Mouse (Mus musculus) neural tube, embryonic 14.5 days (tissue): ENCODE data around the gene Syne3. TPM values are rescaled to one million over a fixed set of nuclear protein-coding genes. Genes with fewer than 3 reads are reported as not detected.

Experiments used
- ATAC-seq: fragments of 200-750 bp; cut with Nextera tagmentation; 2 replicates; pipeline ENCODE4 v1.8.0; 2017; ENCODE audit warnings: low read depth, mild to moderate bottlenecking, moderate TSS enrichment, moderate library complexity
- H3K27ac ChIP-seq: fragments of 300-500 bp; sonication (generic); 2 replicates; pipeline ENCODE4 v1.5.1; 2014; ENCODE audit warnings: low read depth, mild to moderate bottlenecking, control low read depth, low read length, moderate library complexity, mixed read lengths
- H3K27me3 ChIP-seq: fragments of 300-500 bp; sonication (generic); 2 replicates; pipeline ENCODE4 v1.6.1; 2014; ENCODE audit warnings: low read length; ENCODE audit not compliant: control insufficient read depth, insufficient read depth
- H3K36me3 ChIP-seq: fragments of 300-500 bp; sonication (generic); 2 replicates; pipeline ENCODE4 v1.6.1; 2014; ENCODE audit warnings: low read length, mixed read lengths; ENCODE audit not compliant: control insufficient read depth, insufficient read depth
- H3K4me1 ChIP-seq: fragments of 300-500 bp; sonication (generic); 2 replicates; pipeline ENCODE4 v1.6.1; 2014; ENCODE audit warnings: low read length; ENCODE audit not compliant: control insufficient read depth, insufficient read depth
- H3K4me2 ChIP-seq: fragments of 300-500 bp; sonication (generic); 2 replicates; pipeline ENCODE4 v1.6.1; 2014; ENCODE audit warnings: mild to moderate bottlenecking, low read depth, low read length, control low read depth
- H3K4me3 ChIP-seq: fragments of 300-500 bp; sonication (generic); 2 replicates; pipeline ENCODE4 v1.5.1; 2014; ENCODE audit warnings: low read depth, low read length, control low read depth, mixed read lengths
- H3K9ac ChIP-seq: fragments of 300-500 bp; sonication (generic); replicated peaks from 2 replicates; pipeline ENCODE4 v1.6.1; 2014; ENCODE audit warnings: low read depth, mild to moderate bottlenecking, control low read depth, low read length, mixed read lengths
- H3K9me3 ChIP-seq: fragments of 300-500 bp; sonication (generic); 2 replicates; pipeline ENCODE4 v1.6.1; 2016; ENCODE audit warnings: low read length; ENCODE audit not compliant: control insufficient read depth
- WGBS: fragments of 180-500 bp; shearing (Covaris S2); extraction: QIAGEN DNeasy Blood & Tissue Kit; methylation state at CpG from one replicate; pipeline ENCODE4 v1.1.7; 2014; 5-methylcytosine and 5-hydroxymethylcytosine counted together
- polyA plus RNA-seq: library from polyadenylated mRNA; unstranded; fragments of >200 nt; fragmentation: Nextera tagmentation; extraction: Ambion mirVana; gene quantifications from 2 replicates; pipeline ENCODE4 v1.2.1, GENCODE M21; 2014

Gene Syne3
- polyA plus RNA-seq, 1 experiment from 2014 or later = 0.23 TPM

DNA sequence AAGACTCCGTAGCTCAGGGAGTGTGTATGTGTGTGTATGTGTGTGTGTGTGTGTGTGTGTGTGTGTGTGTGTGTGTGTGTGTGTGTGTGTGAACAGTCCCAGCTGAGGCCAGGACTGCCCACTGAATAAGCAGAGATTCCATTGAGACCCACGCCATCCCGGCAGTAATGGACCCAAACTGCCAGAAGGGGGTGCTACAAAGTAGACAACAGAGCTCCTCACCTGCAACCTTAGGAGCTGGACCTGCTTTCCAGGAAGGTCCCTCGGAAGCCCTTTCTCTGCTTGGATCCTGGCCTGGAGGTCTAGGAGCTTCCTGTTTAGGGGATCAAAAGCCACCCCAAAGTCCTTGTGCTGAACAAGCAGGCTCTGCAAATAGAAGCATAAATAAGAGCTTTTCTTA, 55.7 kb downstream of the Syne3 start:
- 20% methylated on average over 4 of the region's 4 CpGs for WGBS
- Histone ChIP-seq H3K4me3 (no peak overlapping the region), H3K4me1 (peaks cover 5% of the 10 kb centered on the region; the same call in 1 of the 2 replicates), H3K27me3 (no peaks in the 10 kb centered on the region), H3K4me2 (no peak overlapping the region), H3K27ac (no peak overlapping the region), H3K9me3 (no peaks in the 10 kb centered on the region), H3K9ac (no peak overlapping the region), H3K36me3 (no peaks in the 10 kb centered on the region)
- ATAC-seq = no peak

GRCm38 (mm10) chr12:104952458-104952857, 57.2 kb downstream of the Syne3 start:
- no peaks in the 10 kb centered on the region for H3K9me3 ChIP-seq
- no peaks in the 10 kb centered on the region for H3K36me3 ChIP-seq
- no peak overlapping the region for H3K9ac ChIP-seq
- ATAC-seq = no peak
- no peak overlapping the region for H3K4me2 ChIP-seq
- H3K4me1 ChIP-seq = peaks cover 5% of the 10 kb centered on the region; the same call in 1 of the 2 replicates
- no peaks in the 10 kb centered on the region for H3K27me3 ChIP-seq
- no peak overlapping the region for H3K27ac ChIP-seq
- no peak overlapping the region for H3K4me3 ChIP-seq
- WGBS = 17% methylated on average over 5 of the region's 5 CpGs

DNA sequence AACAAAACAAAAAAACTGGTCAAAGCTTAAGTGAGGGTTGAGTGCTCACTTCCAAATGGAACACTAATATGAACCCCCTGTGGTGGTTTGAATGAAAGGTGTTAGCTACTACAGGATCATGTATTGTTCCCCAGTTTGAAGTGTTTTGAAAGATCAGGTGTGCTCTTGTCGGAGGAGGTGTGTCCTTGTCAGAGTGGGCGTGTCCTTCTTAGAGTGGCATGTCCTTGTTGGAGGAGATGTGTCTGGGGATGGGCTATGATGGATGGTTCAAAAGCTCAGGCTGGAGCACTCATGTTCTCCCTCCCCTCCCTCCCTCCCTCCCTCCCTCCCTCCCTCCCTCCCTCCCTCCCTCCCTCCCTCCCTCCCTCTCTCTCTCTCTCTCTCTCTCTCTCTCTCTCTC, 61.7 kb downstream of the Syne3 start:
- Histone ChIP-seq H3K9ac (no peak overlapping the region), H3K4me1 (no peaks in the 10 kb centered on the region), H3K27ac (no peak overlapping the region), H3K4me3 (no peak overlapping the region), H3K36me3 (no peaks in the 10 kb centered on the region), H3K9me3 (no peaks in the 10 kb centered on the region), H3K27me3 (no peaks in the 10 kb centered on the region), H3K4me2 (no peak overlapping the region)
- WGBS = 70% methylated on average over 2 of the region's 2 CpGs
- no peak for ATAC-seq

GRCm38 (mm10) chr12:104946231-104946630, 63.4 kb downstream of the Syne3 start:
- ATAC-seq = no peak
- H3K27ac ChIP-seq = no peak overlapping the region
- H3K27me3 ChIP-seq = no peaks in the 10 kb centered on the region
- H3K4me1 ChIP-seq = no peaks in the 10 kb centered on the region
- H3K4me3 ChIP-seq = no peak overlapping the region
- 94% methylated on average over 6 of the region's 6 CpGs for WGBS
- no peaks in the 10 kb centered on the region for H3K9me3 ChIP-seq
- no peaks in the 10 kb centered on the region for H3K36me3 ChIP-seq
- H3K4me2 ChIP-seq = no peak overlapping the region
- no peak overlapping the region for H3K9ac ChIP-seq

DNA sequence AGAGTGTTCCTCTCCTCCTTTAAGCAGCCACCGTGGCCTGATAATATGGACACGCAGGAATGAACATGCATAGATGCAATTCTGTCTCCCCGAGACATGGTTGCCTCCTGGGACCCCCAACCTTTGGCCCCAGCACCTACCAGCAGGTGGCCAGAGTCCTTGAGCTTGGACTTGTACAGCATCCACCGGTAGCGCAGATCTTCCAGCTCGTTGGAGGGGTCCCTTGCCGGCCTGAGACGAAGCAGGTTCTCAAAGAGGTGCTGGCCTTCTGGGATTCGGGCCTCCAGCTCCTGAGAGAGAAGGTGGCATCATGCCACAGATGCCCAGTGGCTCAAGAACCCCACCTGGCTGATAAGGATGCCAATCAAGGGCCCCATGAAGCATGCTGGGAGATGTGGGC, 69.1 kb downstream of the Syne3 start:
- ATAC-seq = no peak

DNA sequence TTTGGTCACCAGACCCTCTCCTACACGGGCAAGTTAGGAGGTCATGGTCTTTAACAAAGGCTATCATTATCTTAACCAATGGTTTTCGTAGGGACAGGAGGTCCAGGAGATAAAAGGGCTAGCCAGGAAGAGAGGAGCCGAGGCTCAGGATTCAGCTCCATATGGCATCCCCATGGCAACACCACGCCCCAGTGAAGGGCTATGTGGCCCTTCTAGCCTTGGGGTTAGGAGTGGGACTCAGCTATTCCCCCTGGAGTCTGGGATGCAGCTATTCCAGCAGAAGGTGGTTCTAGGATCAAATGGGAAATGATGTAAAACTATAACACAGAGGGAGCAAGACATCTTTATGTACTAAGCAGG, 69.6 kb downstream of the Syne3 start:
- H3K36me3 ChIP-seq = no peaks in the 10 kb centered on the region
- H3K4me1 ChIP-seq = no peaks in the 10 kb centered on the region
- no peak overlapping the region for H3K4me2 ChIP-seq
- 13% methylated on average over 4 of the region's 4 CpGs for WGBS
- H3K27me3 ChIP-seq = no peaks in the 10 kb centered on the region
- no peak overlapping the region for H3K4me3 ChIP-seq
- peak; percentile 32; the same call in 1 of the 2 replicates for ATAC-seq
- H3K27ac ChIP-seq = no peak overlapping the region
- H3K9ac ChIP-seq = no peak overlapping the region
- H3K9me3 ChIP-seq = no peaks in the 10 kb centered on the region

More for the DNA sequence above, 69.1 kb downstream of the Syne3 start:
- H3K4me2 ChIP-seq = no peak overlapping the region
- no peaks in the 10 kb centered on the region for H3K4me1 ChIP-seq
- no peaks in the 10 kb centered on the region for H3K27me3 ChIP-seq
- no peak overlapping the region for H3K9ac ChIP-seq
- WGBS = 86% methylated on average over 9 of the region's 9 CpGs
- no peaks in the 10 kb centered on the region for H3K36me3 ChIP-seq
- no peak overlapping the region for H3K4me3 ChIP-seq
- H3K9me3 ChIP-seq = no peaks in the 10 kb centered on the region
- no peak overlapping the region for H3K27ac ChIP-seq

GRCm38 (mm10) chr12:104939372-104940026, 70.1 kb downstream of the Syne3 start:
- ATAC-seq = peak; percentile 77
- H3K4me3 ChIP-seq = no peak overlapping the region
- H3K4me1 ChIP-seq = no peaks in the 10 kb centered on the region
- 22% methylated on average over 13 of the region's 13 CpGs for WGBS
- no peak overlapping the region for H3K9ac ChIP-seq
- no peaks in the 10 kb centered on the region for H3K36me3 ChIP-seq
- H3K27ac ChIP-seq = no peak overlapping the region
- no peaks in the 10 kb centered on the region for H3K9me3 ChIP-seq
- no peak overlapping the region for H3K4me2 ChIP-seq
- H3K27me3 ChIP-seq = no peaks in the 10 kb centered on the region

DNA sequence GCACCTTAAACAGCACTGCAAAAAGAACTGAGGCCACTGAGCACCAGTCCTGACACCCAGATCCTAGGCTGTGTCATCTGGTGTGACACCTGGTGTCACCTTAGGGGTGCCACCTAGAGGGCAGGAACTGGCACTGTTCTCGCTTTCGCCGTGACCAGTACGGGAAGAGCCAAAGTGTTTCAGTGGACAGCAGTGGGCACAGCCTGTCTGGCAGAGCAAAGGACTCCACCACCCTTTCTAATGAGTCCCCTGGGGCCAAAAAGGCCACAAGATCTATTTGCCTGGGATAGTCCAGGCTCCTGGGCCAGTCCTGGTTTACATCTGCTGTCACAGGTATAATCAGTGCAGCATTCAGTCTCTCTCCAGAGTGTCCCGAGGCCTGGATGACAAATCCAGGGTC, 70.7 kb downstream of the Syne3 start:
- peak; percentile 35; the same call in 1 of the 2 replicates for ATAC-seq
- WGBS = 80% methylated on average over 5 of the region's 5 CpGs
- Histone ChIP-seq H3K4me1 (no peaks in the 10 kb centered on the region), H3K27ac (no peak overlapping the region), H3K9ac (no peak overlapping the region), H3K9me3 (no peaks in the 10 kb centered on the region), H3K4me3 (no peak overlapping the region), H3K27me3 (no peaks in the 10 kb centered on the region), H3K4me2 (no peak overlapping the region), H3K36me3 (no peaks in the 10 kb centered on the region)

DNA sequence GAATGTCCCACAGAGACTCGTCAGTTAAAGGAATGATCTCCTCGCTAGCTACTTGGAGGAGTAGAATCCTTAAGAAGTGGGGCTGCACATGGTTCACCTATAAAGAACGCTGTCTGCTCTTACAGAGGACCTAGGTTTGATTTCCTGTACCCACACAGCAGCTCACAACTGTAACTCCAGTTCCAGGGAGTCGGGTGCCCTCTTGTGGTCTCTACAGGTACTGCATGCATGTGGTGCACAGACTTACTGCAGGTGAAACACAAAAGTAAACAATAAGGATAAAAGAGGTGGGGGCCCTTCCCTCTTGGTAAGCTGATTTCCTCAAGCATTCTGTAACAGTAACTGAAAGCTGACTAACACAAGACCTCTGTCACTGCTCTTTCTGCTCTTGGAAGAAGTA, 73.4 kb downstream of the Syne3 start:
- H3K27ac ChIP-seq = no peak overlapping the region
- ATAC-seq = no peak
- no peaks in the 10 kb centered on the region for H3K27me3 ChIP-seq
- no peaks in the 10 kb centered on the region for H3K9me3 ChIP-seq
- H3K4me3 ChIP-seq = no peak overlapping the region
- H3K9ac ChIP-seq = no peak overlapping the region
- no peak overlapping the region for H3K4me2 ChIP-seq
- no peaks in the 10 kb centered on the region for H3K4me1 ChIP-seq
- no peaks in the 10 kb centered on the region for H3K36me3 ChIP-seq
- WGBS = 76% methylated on average over 4 of the region's 4 CpGs
